Mouse (Mus musculus): ENCODE measurements around the gene Mapk9. TPM values are rescaled to one million over a fixed set of nuclear protein-coding genes. Genes with fewer than 3 reads are reported as not detected.
A peak's percentile ranks its signal among the peaks of the same experiment; 100 is the strongest.

Gene Mapk9
- polyA plus RNA-seq, 1 experiment from 2014 or later, result 34.2 TPM

- Histone ChIP-seq H3K9me3 (ENCODE audit: low read length) (no peaks in the 10 kb centered on the region), H3K4me2 (replicated peaks; ENCODE audit: low read depth, low read length) (no peak overlapping the region), H3K9ac (replicated peaks; ENCODE audit: low read length) (no peak overlapping the region), H3K27ac (ENCODE audit: low read length) (no peak overlapping the region), H3K4me3 (ENCODE audit: low read length) (no peak overlapping the region), H3K4me1 (ENCODE audit: insufficient read depth, low read length) (no peaks in the 10 kb centered on the region), H3K36me3 (ENCODE audit: insufficient read depth, low read length) (0 out of 2 replicates have a peak, but pooled peaks cover 4% of the 10 kb centered on the region), H3K27me3 (ENCODE audit: insufficient read depth, low read length) (no peaks in the 10 kb centered on the region)
- no peak for ATAC-seq (ENCODE audit: low FRiP score, low TSS enrichment)
- 87% methylated on average over 7 of the region's 7 CpGs for WGBS
Observed at GRCm38 (mm10) chr11:49819676-49820075, 26.9 kb upstream of the Mapk9 start.

GRCm38 (mm10) chr11:49820928-49821327 is 25.6 kb upstream of the Mapk9 start:
- no peak for ATAC-seq (ENCODE audit: low FRiP score, low TSS enrichment)
- H3K9me3 ChIP-seq (ENCODE audit: low read length), result no peaks in the 10 kb centered on the region
- no peak overlapping the region for H3K27ac ChIP-seq (ENCODE audit: low read length)
- H3K9ac ChIP-seq (replicated peaks; ENCODE audit: low read length), result no peak overlapping the region
- no peaks in the 10 kb centered on the region for H3K27me3 ChIP-seq (ENCODE audit: insufficient read depth, low read length)
- no peaks in the 10 kb centered on the region for H3K4me1 ChIP-seq (ENCODE audit: insufficient read depth, low read length)
- H3K4me3 ChIP-seq (ENCODE audit: low read length), result no peak overlapping the region
- H3K36me3 ChIP-seq (ENCODE audit: insufficient read depth, low read length), result 0 out of 2 replicates have a peak, but pooled peaks cover 4% of the 10 kb centered on the region
- H3K4me2 ChIP-seq (replicated peaks; ENCODE audit: low read depth, low read length), result no peak overlapping the region
- 90% methylated on average over 2 of the region's 2 CpGs for WGBS

DNA sequence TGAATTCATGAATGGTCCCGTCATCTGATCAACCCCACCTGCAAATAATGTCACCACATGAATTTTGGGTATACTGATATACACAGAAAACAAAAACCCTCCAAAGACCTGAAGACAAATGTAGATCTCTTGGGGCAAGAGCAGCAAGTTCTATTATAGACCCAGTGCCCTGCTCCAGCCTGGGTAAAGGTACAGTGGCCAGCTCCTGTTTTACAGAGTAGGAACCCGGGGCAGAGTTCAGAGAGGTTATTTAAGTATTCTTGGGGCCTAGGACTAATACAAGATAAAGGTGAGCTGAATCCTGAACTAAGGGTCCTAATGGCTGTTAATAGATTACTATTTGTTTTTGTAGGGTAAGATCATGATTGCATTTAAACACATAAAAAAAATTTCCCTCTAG is 25.0 kb upstream of the Mapk9 start:
- Histone ChIP-seq H3K9me3 (ENCODE audit: low read length) (no peaks in the 10 kb centered on the region), H3K4me2 (replicated peaks; ENCODE audit: low read depth, low read length) (no peak overlapping the region), H3K36me3 (ENCODE audit: insufficient read depth, low read length) (0 out of 2 replicates have a peak, but pooled peaks cover 4% of the 10 kb centered on the region), H3K27me3 (ENCODE audit: insufficient read depth, low read length) (no peaks in the 10 kb centered on the region), H3K27ac (ENCODE audit: low read length) (no peak overlapping the region), H3K4me3 (ENCODE audit: low read length) (no peak overlapping the region), H3K9ac (replicated peaks; ENCODE audit: low read length) (no peak overlapping the region), H3K4me1 (ENCODE audit: insufficient read depth, low read length) (no peaks in the 10 kb centered on the region)
- 87% methylated on average over 2 of the region's 2 CpGs for WGBS
- no peak for ATAC-seq (ENCODE audit: low FRiP score, low TSS enrichment)

DNA sequence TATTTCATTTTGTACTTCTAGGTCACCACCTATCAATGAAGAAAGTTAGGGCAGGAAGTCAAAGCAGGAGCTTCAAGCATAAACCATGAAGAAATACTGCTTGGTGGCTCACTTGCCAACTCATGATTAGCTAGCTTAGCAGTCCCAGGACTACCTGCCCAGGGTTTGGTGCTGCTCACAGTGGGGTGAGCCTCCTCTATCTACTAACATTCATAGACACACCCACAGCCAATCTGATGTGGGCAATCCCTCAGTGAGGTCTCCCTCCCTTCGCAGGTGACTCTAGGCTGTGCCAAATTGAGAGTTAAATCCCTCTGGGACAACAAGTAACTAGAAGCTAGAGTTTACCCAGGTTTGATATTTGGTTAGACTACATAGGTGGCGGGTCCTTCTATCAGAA is 24.2 kb upstream of the Mapk9 start:
- no peak for ATAC-seq (ENCODE audit: low FRiP score, low TSS enrichment)
- H3K4me1 ChIP-seq (ENCODE audit: insufficient read depth, low read length), result no peaks in the 10 kb centered on the region
- H3K4me3 ChIP-seq (ENCODE audit: low read length), result no peak overlapping the region
- H3K4me2 ChIP-seq (replicated peaks; ENCODE audit: low read depth, low read length), result no peak overlapping the region
- H3K27me3 ChIP-seq (ENCODE audit: insufficient read depth, low read length), result no peaks in the 10 kb centered on the region
- H3K9me3 ChIP-seq (ENCODE audit: low read length), result no peaks in the 10 kb centered on the region
- H3K9ac ChIP-seq (replicated peaks; ENCODE audit: low read length), result no peak overlapping the region
- no peak overlapping the region for H3K27ac ChIP-seq (ENCODE audit: low read length)
- H3K36me3 ChIP-seq (ENCODE audit: insufficient read depth, low read length), result 0 out of 2 replicates have a peak, but pooled peaks cover 4% of the 10 kb centered on the region
- 89% methylated on average over 2 of the region's 2 CpGs for WGBS

GRCm38 (mm10) chr11:49824896-49825295 is 21.7 kb upstream of the Mapk9 start:
- Histone ChIP-seq H3K9ac (replicated peaks; ENCODE audit: low read length) (no peak overlapping the region), H3K36me3 (ENCODE audit: insufficient read depth, low read length) (0 out of 2 replicates have a peak, but pooled peaks cover 4% of the 10 kb centered on the region), H3K27me3 (ENCODE audit: insufficient read depth, low read length) (no peaks in the 10 kb centered on the region), H3K4me1 (ENCODE audit: insufficient read depth, low read length) (no peaks in the 10 kb centered on the region), H3K4me3 (ENCODE audit: low read length) (no peak overlapping the region), H3K4me2 (replicated peaks; ENCODE audit: low read depth, low read length) (no peak overlapping the region), H3K9me3 (ENCODE audit: low read length) (no peaks in the 10 kb centered on the region), H3K27ac (ENCODE audit: low read length) (no peak overlapping the region)
- 52% methylated on average over 2 of the region's 2 CpGs for WGBS
- ATAC-seq (ENCODE audit: low FRiP score, low TSS enrichment), result no peak

- no peak overlapping the region for H3K27ac ChIP-seq (ENCODE audit: low read length)
- H3K27me3 ChIP-seq (ENCODE audit: insufficient read depth, low read length), result no peaks in the 10 kb centered on the region
- no peak overlapping the region for H3K4me2 ChIP-seq (replicated peaks; ENCODE audit: low read depth, low read length)
- no peak overlapping the region for H3K4me3 ChIP-seq (ENCODE audit: low read length)
- WGBS, result 17% methylated on average over 6 of the region's 6 CpGs
- no peaks in the 10 kb centered on the region for H3K9me3 ChIP-seq (ENCODE audit: low read length)
- no peaks in the 10 kb centered on the region for H3K4me1 ChIP-seq (ENCODE audit: insufficient read depth, low read length)
- ATAC-seq (ENCODE audit: low FRiP score, low TSS enrichment), result no peak; the same call in 1 of the 2 replicates
- H3K9ac ChIP-seq (replicated peaks; ENCODE audit: low read length), result no peak overlapping the region
- 0 out of 2 replicates have a peak, but pooled peaks cover 4% of the 10 kb centered on the region for H3K36me3 ChIP-seq (ENCODE audit: insufficient read depth, low read length)
Observed at GRCm38 (mm10) chr11:49827243-49827642, 19.3 kb upstream of the Mapk9 start.

DNA sequence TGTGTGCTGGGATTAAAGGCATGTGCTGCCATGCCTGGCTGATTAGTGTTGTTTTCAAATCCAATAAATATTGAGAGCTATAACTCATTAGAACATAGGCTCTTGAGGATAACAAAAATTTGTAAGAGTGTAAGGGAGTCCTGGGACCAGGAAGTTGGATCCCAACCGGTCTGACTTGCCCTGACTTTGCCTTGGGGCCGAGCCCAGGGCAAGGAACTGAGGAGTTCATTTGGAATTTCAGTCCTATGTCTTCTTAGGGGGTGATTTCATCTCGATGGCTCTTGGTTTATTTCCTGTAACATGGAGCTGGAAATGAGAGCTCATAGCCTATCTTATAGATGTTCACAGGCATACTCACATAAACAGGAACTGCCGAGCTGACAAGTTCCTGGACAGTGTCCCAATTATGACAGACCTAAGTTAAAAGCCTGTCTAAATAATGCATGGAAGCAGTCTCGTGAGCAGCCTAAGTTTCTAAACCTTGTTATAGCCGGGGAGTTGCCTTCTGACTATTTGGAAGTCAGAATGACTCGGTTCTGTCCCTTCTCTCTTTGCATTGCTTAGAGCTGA is 17.3 kb upstream of the Mapk9 start:
- no peak for ATAC-seq (ENCODE audit: low FRiP score, low TSS enrichment)
- H3K27me3 ChIP-seq (ENCODE audit: insufficient read depth, low read length), result no peaks in the 10 kb centered on the region
- H3K4me2 ChIP-seq (replicated peaks; ENCODE audit: low read depth, low read length), result no peak overlapping the region
- H3K4me1 ChIP-seq (ENCODE audit: insufficient read depth, low read length), result no peaks in the 10 kb centered on the region
- no peak overlapping the region for H3K4me3 ChIP-seq (ENCODE audit: low read length)
- peak overlapping the region; percentile 9; the same call in 1 of the 2 replicates for H3K27ac ChIP-seq (ENCODE audit: low read length)
- WGBS, result 52% methylated on average over 7 of the region's 7 CpGs
- H3K9ac ChIP-seq (replicated peaks; ENCODE audit: low read length), result no peak overlapping the region
- H3K9me3 ChIP-seq (ENCODE audit: low read length), result no peaks in the 10 kb centered on the region
- peaks cover 7% of the 10 kb centered on the region; the same call in 1 of the 2 replicates for H3K36me3 ChIP-seq (ENCODE audit: insufficient read depth, low read length)

DNA sequence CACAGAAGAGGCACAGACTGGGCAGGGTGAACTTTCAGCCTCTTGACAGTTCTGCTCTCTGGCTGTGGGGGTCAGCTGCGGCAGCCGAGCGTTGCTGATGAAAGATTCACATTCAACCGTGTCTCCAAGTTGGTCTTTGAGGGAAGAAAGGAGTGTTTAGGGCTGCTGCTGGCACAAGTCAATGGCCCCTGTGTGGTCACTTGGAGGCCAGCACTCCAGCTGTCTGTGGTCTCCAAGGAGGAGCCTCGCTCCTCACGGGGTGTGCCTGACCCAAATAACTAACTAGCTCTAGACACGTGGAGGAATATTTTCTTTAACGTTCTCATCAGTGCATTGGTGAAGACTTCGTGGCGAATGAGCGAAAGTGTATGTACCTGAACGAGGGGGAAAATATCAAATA is 14.6 kb upstream of the Mapk9 start:
- 84% methylated on average over 12 of the region's 12 CpGs for WGBS
- Histone ChIP-seq H3K4me2 (replicated peaks; ENCODE audit: low read depth, low read length) (no peak overlapping the region), H3K4me3 (ENCODE audit: low read length) (no peak overlapping the region), H3K4me1 (ENCODE audit: insufficient read depth, low read length) (no peaks in the 10 kb centered on the region), H3K36me3 (ENCODE audit: insufficient read depth, low read length) (peaks cover 16% of the 10 kb centered on the region; the same call in 1 of the 2 replicates), H3K27ac (ENCODE audit: low read length) (no peak overlapping the region), H3K27me3 (ENCODE audit: insufficient read depth, low read length) (no peaks in the 10 kb centered on the region), H3K9ac (replicated peaks; ENCODE audit: low read length) (no peak overlapping the region), H3K9me3 (ENCODE audit: low read length) (no peaks in the 10 kb centered on the region)
- ATAC-seq (ENCODE audit: low FRiP score, low TSS enrichment), result no peak

- no peaks in the 10 kb centered on the region for H3K9me3 ChIP-seq (ENCODE audit: low read length)
- H3K4me1 ChIP-seq (ENCODE audit: insufficient read depth, low read length), result no peaks in the 10 kb centered on the region
- H3K27me3 ChIP-seq (ENCODE audit: insufficient read depth, low read length), result no peaks in the 10 kb centered on the region
- no peak for ATAC-seq (ENCODE audit: low FRiP score, low TSS enrichment)
- 81% methylated on average over 5 of the region's 5 CpGs for WGBS
- H3K27ac ChIP-seq (ENCODE audit: low read length), result no peak overlapping the region
- no peak overlapping the region for H3K4me2 ChIP-seq (replicated peaks; ENCODE audit: low read depth, low read length)
- H3K4me3 ChIP-seq (ENCODE audit: low read length), result no peak overlapping the region
- H3K36me3 ChIP-seq (ENCODE audit: insufficient read depth, low read length), result peaks cover 16% of the 10 kb centered on the region; the same call in 1 of the 2 replicates
- H3K9ac ChIP-seq (replicated peaks; ENCODE audit: low read length), result no peak overlapping the region
Observed at GRCm38 (mm10) chr11:49832962-49833361, 13.6 kb upstream of the Mapk9 start.

DNA sequence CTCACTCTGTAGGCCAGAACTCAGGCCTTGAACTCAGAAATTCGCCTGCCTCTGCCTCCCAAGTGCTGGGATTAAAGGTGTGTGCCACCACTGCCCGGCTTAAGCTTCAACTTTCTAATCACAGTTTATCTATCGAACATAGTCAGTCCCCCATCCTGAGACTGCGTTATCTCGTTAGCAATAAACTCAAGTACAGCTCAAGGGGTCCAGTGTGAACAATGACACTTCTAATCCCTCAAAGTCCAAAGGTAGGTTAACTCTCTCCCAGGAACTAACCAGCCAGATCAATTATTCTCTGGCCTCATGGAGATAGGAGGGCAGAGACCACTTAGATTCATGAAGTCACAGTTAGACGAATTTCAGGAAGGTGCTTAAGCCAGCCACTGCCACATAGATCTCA is 12.3 kb upstream of the Mapk9 start:
- Histone ChIP-seq H3K27me3 (ENCODE audit: insufficient read depth, low read length) (no peaks in the 10 kb centered on the region), H3K9me3 (ENCODE audit: low read length) (no peaks in the 10 kb centered on the region), H3K4me1 (ENCODE audit: insufficient read depth, low read length) (no peaks in the 10 kb centered on the region), H3K9ac (replicated peaks; ENCODE audit: low read length) (no peak overlapping the region), H3K4me3 (ENCODE audit: low read length) (no peak overlapping the region), H3K4me2 (replicated peaks; ENCODE audit: low read depth, low read length) (no peak overlapping the region), H3K36me3 (ENCODE audit: insufficient read depth, low read length) (peaks cover 16% of the 10 kb centered on the region; the same call in 1 of the 2 replicates), H3K27ac (ENCODE audit: low read length) (no peak overlapping the region)
- ATAC-seq (ENCODE audit: low FRiP score, low TSS enrichment), result no peak
- WGBS, result 92% methylated on average over 6 of the region's 6 CpGs
